Mouse (Mus musculus) G1E (cell line): ENCODE results near the gene Cyp26b1.

Source experiments
- CTCF ChIP-seq: IDR thresholded peaks from 2 replicates; pipeline ENCODE4 v1.5.1; 2012; ENCODE audit warnings: low read depth, low read length, inconsistent platforms, mixed read lengths
- GATA1 ChIP-seq: IDR thresholded peaks from 2 replicates; pipeline ENCODE4 v1.6.1; 2012; ENCODE audit warnings: borderline replicate concordance, low read length, inconsistent platforms, mixed read lengths
- GATA2 ChIP-seq: IDR thresholded peaks from 2 replicates; pipeline ENCODE4 v1.6.1; 2012; ENCODE audit warnings: low read depth, low read length, inconsistent platforms, borderline replicate concordance
- POLR2AphosphoS5 ChIP-seq: IDR thresholded peaks from 2 replicates; pipeline ENCODE4 v1.6.1; 2012; ENCODE audit warnings: low read depth, low read length, inconsistent platforms; ENCODE audit not compliant: insufficient replicate concordance
- TAL1 ChIP-seq: conservative IDR thresholded peaks from 2 replicates; pipeline ENCODE4 v1.6.1; 2012; ENCODE audit warnings: low read depth, low read length, inconsistent platforms, mixed read lengths

GRCm38 (mm10) chr6:84579508-84579907 is 14.2 kb downstream of the Cyp26b1 start:
- TF ChIP-seq CTCF, result no peak
- TF ChIP-seq TAL1, result no peak
- no peak for TF ChIP-seq GATA1
- TF ChIP-seq POLR2AphosphoS5, result no peak
- TF ChIP-seq GATA2, result no peak
